Mouse (Mus musculus): Measurements from ENCODE around the gene Tmem260. TPM values are rescaled to one million over a fixed set of nuclear protein-coding genes. Genes with fewer than 3 reads are reported as not detected.
A peak's percentile ranks its signal among the peaks of the same experiment; 100 is the strongest.
"Not testable (repeated sequence)": the region's sequence is repeated elsewhere in the genome, so short reads cannot be mapped to it uniquely, and the experiment has no call there.

Gene Tmem260
- total and polyA plus RNA-seq, 3 experiments = 3.7 to 24.2 (median 16.0) TPM

DNA sequence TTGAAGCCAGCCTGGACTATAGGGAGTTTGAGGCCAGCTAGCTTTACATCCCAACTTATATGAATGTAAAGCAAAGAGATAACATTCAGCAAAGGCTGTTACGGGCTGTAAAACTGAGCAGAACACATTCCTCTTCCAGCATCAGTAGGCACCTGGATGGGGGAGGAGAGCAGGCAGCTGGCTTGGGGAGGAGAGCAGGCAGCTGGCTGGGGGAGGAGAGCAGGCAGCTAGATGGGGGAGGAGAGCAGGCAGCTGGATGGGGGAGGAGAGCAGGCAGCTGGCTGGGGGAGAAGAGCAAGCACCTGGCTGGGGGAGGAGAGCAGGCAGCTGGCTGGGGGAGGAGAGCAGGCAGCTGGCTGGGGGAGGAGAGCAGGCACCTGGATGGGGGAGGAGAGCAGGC, 29.4 kb downstream of the Tmem260 start:
- Histone ChIP-seq H3K9me3 (replicated peaks) (no peaks in the 10 kb centered on the region), H3K36me3 (replicated peaks) (peaks cover 37% of the 10 kb centered on the region), H3K4me1 (ENCODE audit: insufficient read depth, low read depth, low read length) (no peaks in the 10 kb centered on the region), H3K27me3 (ENCODE audit: insufficient read depth, low read length) (no peaks in the 10 kb centered on the region), H3K4me3 (ENCODE audit: low read depth, low read length) (no peak overlapping the region)
- no peak for TF ChIP-seq TAL1 (conservative IDR thresholded peaks at IDR 0.05; ENCODE audit: low read depth, low read length)
- TF ChIP-seq POLR2AphosphoS5 (IDR thresholded peaks at IDR 0.05; ENCODE audit: insufficient replicate concordance, low read depth, low read length) = no peak
- TF ChIP-seq GATA2 (IDR thresholded peaks at IDR 0.05; ENCODE audit: borderline replicate concordance, low read depth, low read length) = no peak
- DNase-seq (ENCODE audit: low spot score) (no peak), ATAC-seq (ENCODE audit: extremely low read depth, insufficient number of reproducible peaks, low FRiP score, poor library complexity, severe bottlenecking) (no peak)

DNA sequence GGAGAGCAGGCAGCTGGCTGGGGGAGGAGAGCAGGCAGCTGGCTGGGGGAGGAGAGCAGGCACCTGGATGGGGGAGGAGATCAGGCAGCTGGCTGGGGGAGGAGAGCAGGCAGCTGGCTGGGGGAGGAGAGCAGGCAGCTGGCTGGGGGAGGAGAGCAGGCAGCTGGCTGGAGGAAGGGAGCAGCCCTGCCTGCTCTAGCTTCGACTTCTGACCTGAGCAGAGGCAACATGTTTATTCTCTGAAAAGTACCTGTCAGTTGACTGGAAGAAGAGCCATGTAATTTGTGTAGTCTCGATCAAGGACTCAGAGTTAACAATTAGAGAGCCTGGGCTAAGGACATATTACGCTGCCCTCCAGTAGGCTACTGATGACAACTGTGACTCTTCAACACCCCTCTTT, 29.9 kb downstream of the Tmem260 start:
- not testable (repeated sequence) for ATAC-seq (ENCODE audit: extremely low read depth, insufficient number of reproducible peaks, low FRiP score, poor library complexity, severe bottlenecking); H3K27me3 ChIP-seq (ENCODE audit: insufficient read depth, low read length); H3K4me1 ChIP-seq (ENCODE audit: insufficient read depth, low read depth, low read length); H3K9me3 ChIP-seq (replicated peaks); H3K4me3 ChIP-seq (ENCODE audit: low read depth, low read length); DNase-seq (ENCODE audit: low spot score)
- H3K36me3 ChIP-seq (replicated peaks) = peaks cover 35% of the 10 kb centered on the region

DNA sequence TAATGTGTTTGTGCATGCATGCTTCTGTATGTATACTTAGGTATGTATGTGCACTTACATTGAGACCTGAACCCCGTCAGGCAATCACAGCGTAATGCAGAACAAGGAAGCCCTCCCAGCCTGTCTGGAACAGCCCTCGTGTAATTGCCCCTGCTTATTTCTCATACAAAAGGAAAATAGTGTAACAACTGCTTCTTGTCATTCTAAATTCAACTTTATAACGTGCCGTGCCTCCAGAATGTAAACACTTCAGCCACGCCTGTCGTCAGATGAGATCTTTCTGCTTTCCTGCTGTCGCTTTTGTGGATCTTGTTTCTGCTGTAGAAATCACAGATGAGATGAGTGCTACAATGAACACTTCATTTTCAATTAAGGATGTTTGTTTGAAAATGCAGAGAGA, 30.4 kb downstream of the Tmem260 start:
- ATAC-seq (ENCODE audit: extremely low read depth, insufficient number of reproducible peaks, low FRiP score, poor library complexity, severe bottlenecking) = no peak
- Histone ChIP-seq H3K27me3 (ENCODE audit: insufficient read depth, low read length) (no peaks in the 10 kb centered on the region), H3K4me3 (ENCODE audit: low read depth, low read length) (no peak overlapping the region), H3K4me1 (ENCODE audit: insufficient read depth, low read depth, low read length) (no peaks in the 10 kb centered on the region), H3K36me3 (replicated peaks) (peaks cover 34% of the 10 kb centered on the region), H3K9me3 (replicated peaks) (no peaks in the 10 kb centered on the region)
- TF ChIP-seq POLR2AphosphoS5 (IDR thresholded peaks at IDR 0.05; ENCODE audit: insufficient replicate concordance, low read depth, low read length) (no peak), CTCF (IDR thresholded peaks at IDR 0.05; ENCODE audit: low read depth, low read length) (no peak), GATA2 (IDR thresholded peaks at IDR 0.05; ENCODE audit: borderline replicate concordance, low read depth, low read length) (no peak), TAL1 (conservative IDR thresholded peaks at IDR 0.05; ENCODE audit: low read depth, low read length) (no peak)
- DNase-seq (ENCODE audit: low spot score) = no peak

DNA sequence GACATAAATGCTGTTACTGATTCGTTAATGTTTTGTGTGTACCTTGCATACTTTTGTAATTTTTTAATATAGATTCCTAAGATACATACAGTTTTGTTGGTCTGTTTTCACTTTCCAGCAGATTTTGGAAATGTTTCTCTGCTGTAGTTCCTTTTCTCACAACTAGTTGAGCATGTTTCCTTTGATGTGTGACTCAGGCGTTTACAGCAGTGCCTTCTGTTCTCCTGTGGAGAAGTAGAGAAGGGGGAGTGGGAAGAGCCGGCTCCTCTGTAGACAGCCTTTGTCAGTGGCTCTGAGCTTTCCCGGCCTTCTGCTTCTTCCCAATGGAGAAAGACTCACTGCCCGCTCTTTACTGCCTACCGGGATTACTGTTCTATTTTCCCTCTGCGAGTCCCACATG, 35.7 kb downstream of the Tmem260 start:
- TF ChIP-seq TAL1 (conservative IDR thresholded peaks at IDR 0.05; ENCODE audit: low read depth, low read length) (no peak), GATA1 (IDR thresholded peaks at IDR 0.05; ENCODE audit: borderline replicate concordance, low read length) (no peak), CTCF (IDR thresholded peaks at IDR 0.05; ENCODE audit: low read depth, low read length) (no peak), POLR2AphosphoS5 (IDR thresholded peaks at IDR 0.05; ENCODE audit: insufficient replicate concordance, low read depth, low read length) (no peak), GATA2 (IDR thresholded peaks at IDR 0.05; ENCODE audit: borderline replicate concordance, low read depth, low read length) (no peak)
- no peaks in the 10 kb centered on the region for H3K4me1 ChIP-seq (ENCODE audit: insufficient read depth, low read depth, low read length)
- no peaks in the 10 kb centered on the region for H3K27me3 ChIP-seq (ENCODE audit: insufficient read depth, low read length)
- DNase-seq (ENCODE audit: low spot score) (no peak), ATAC-seq (ENCODE audit: extremely low read depth, insufficient number of reproducible peaks, low FRiP score, poor library complexity, severe bottlenecking) (no peak)
- H3K4me3 ChIP-seq (ENCODE audit: low read depth, low read length) = no peak overlapping the region
- no peaks in the 10 kb centered on the region for H3K9me3 ChIP-seq (replicated peaks)
- H3K36me3 ChIP-seq (replicated peaks) = peaks cover 35% of the 10 kb centered on the region

DNA sequence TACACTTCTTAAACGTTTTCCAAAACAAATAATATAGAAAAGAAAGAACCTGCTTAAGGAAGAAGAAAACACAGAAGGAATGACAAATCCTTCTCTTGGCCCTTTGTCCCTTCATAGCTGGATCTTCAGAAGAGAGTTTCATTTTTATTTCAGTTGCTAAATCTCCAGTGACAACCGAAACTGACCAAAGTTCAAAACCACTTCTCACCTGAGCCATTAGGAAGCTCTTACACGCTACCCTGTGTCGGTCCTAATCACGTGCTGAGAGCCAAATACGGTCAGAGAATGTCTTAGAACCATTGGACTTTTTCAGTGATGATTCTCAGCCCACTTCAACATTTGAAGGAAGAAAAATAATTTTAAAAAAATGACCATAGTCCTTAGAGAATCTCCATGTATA, 36.8 kb downstream of the Tmem260 start:
- no peak for ATAC-seq (ENCODE audit: extremely low read depth, insufficient number of reproducible peaks, low FRiP score, poor library complexity, severe bottlenecking)

DNA sequence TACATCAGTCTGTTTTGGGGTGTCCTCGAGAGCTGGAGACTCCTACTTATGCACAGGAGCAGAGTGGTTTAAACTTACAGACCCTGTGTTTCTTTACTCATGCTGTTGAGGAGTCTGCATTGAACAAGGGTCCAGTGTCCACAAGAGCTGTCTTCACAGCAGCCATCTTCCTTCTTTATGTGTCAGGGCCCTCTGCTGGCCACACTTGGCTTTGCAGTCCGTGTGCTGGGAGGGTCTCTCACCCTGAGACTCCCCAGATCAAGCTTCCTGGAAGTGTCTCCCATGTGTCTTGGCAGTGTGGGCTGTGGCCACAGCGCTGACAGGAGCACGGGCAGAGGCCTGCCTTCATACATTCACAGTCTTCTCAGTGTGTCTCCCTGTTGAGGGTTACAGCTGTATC, 48.0 kb downstream of the Tmem260 start:
- DNase-seq (ENCODE audit: low spot score) (peak; percentile 11), ATAC-seq (ENCODE audit: extremely low read depth, insufficient number of reproducible peaks, low FRiP score, poor library complexity, severe bottlenecking) (no peak)
- H3K4me3 ChIP-seq (ENCODE audit: low read depth, low read length) = no peak overlapping the region
- no peak for TF ChIP-seq TAL1 (conservative IDR thresholded peaks at IDR 0.05; ENCODE audit: low read depth, low read length)
- peak; percentile 74 for TF ChIP-seq CTCF (IDR thresholded peaks at IDR 0.05; ENCODE audit: low read depth, low read length)
- H3K27me3 ChIP-seq (ENCODE audit: insufficient read depth, low read length) = no peaks in the 10 kb centered on the region
- peaks cover 14% of the 10 kb centered on the region for H3K36me3 ChIP-seq (replicated peaks)
- no peaks in the 10 kb centered on the region for H3K9me3 ChIP-seq (replicated peaks)
- no peaks in the 10 kb centered on the region for H3K4me1 ChIP-seq (ENCODE audit: insufficient read depth, low read depth, low read length)

More for the DNA sequence above, 36.8 kb downstream of the Tmem260 start:
- Histone ChIP-seq H3K4me3 (ENCODE audit: low read depth, low read length) (no peak overlapping the region), H3K4me1 (ENCODE audit: insufficient read depth, low read depth, low read length) (no peaks in the 10 kb centered on the region), H3K27me3 (ENCODE audit: insufficient read depth, low read length) (no peaks in the 10 kb centered on the region), H3K9me3 (replicated peaks) (no peaks in the 10 kb centered on the region), H3K36me3 (replicated peaks) (peaks cover 30% of the 10 kb centered on the region)
- TF ChIP-seq GATA2 (IDR thresholded peaks at IDR 0.05; ENCODE audit: borderline replicate concordance, low read depth, low read length) (no peak), TAL1 (conservative IDR thresholded peaks at IDR 0.05; ENCODE audit: low read depth, low read length) (no peak), CTCF (IDR thresholded peaks at IDR 0.05; ENCODE audit: low read depth, low read length) (no peak), POLR2AphosphoS5 (IDR thresholded peaks at IDR 0.05; ENCODE audit: insufficient replicate concordance, low read depth, low read length) (no peak), GATA1 (IDR thresholded peaks at IDR 0.05; ENCODE audit: borderline replicate concordance, low read length) (no peak)
- DNase-seq (ENCODE audit: low spot score) = no peak

DNA sequence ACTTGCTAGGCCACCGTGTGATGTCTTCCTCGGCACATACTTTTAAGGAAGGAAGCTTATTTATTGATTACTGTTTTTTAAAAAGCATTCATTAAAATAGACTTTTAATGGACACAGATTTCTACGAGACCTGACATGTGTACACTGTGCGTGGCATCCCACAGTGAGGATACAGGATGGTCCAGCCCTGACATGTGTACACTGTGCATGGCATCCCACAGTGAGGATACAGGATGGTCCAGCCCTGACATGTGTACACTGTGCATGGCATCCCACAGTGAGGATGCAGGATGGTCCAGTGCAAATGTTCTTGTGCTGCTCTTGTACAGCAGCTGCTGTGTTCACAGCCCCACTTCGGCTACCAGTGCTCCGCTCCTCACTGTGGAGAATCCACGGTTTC, 56.6 kb downstream of the Tmem260 start:
- DNase-seq (ENCODE audit: low spot score) = no peak
- H3K4me1 ChIP-seq (ENCODE audit: insufficient read depth, low read depth, low read length) = no peaks in the 10 kb centered on the region
- peaks cover 14% of the 10 kb centered on the region for H3K36me3 ChIP-seq (replicated peaks)
- no peak overlapping the region for H3K4me3 ChIP-seq (ENCODE audit: low read depth, low read length)
- TF ChIP-seq GATA1 (IDR thresholded peaks at IDR 0.05; ENCODE audit: borderline replicate concordance, low read length) = no peak
- TF ChIP-seq CTCF (IDR thresholded peaks at IDR 0.05; ENCODE audit: low read depth, low read length) = no peak
- no peak for TF ChIP-seq POLR2AphosphoS5 (IDR thresholded peaks at IDR 0.05; ENCODE audit: insufficient replicate concordance, low read depth, low read length)
- TF ChIP-seq GATA2 (IDR thresholded peaks at IDR 0.05; ENCODE audit: borderline replicate concordance, low read depth, low read length) = no peak
- no peak for TF ChIP-seq TAL1 (conservative IDR thresholded peaks at IDR 0.05; ENCODE audit: low read depth, low read length)
- H3K9me3 ChIP-seq (replicated peaks) = no peaks in the 10 kb centered on the region
- peaks cover 3% of the 10 kb centered on the region; the same call in 1 of the 2 replicates for H3K27me3 ChIP-seq (ENCODE audit: insufficient read depth, low read length)
- no peak for ATAC-seq (ENCODE audit: extremely low read depth, insufficient number of reproducible peaks, low FRiP score, poor library complexity, severe bottlenecking)

Measured in G1E (cell line).